Mouse (Mus musculus) lung, adult 2 months (tissue): ENCODE results near the gene Gfod1.

Experiments
- CTCF ChIP-seq: fragments of 200-500 bp; IDR thresholded peaks from 2 replicates; pipeline ENCODE4 v1.5.1; 2011; ENCODE audit warnings: mild to moderate bottlenecking, low read length, control low read depth; ENCODE audit not compliant: insufficient read depth
- POLR2A ChIP-seq: fragments of 200-500 bp; IDR thresholded peaks from 2 replicates; pipeline ENCODE4 v1.6.1; 2011; ENCODE audit warnings: low read depth, mild to moderate bottlenecking, control low read depth, low read length, borderline replicate concordance; ENCODE audit errors: extremely low read depth

GRCm38 (mm10) chr13:43158281-43158680, 145.7 kb downstream of the Gfod1 start:
- TF ChIP-seq POLR2A (no peak), CTCF (no peak)
